8 mouse cellular contexts compared by ENCODE assay signal in the genomic region with DNA sequence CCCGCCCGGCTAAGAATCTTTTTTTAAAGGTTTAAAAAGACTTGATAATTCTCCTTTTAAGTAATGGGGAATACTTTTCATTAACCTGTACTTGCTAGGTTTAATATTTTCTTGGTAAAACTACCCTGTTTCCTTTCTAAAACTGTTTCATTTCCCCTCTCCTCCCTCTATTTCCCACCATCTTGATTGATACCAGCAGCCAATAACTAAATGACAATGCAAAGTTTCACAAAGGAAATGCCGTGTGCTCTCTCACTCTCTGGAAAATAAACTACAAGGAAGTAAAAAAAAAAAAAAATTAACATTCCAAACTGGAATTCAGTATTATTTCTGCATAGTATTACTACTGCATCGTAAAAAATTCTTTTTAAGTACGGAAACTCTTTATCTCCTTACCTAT. TPM values are rescaled to one million over a fixed set of nuclear protein-coding genes. Genes with fewer than 3 reads are reported as not detected.
A peak's percentile ranks its signal among the peaks of the same experiment; 100 is the strongest.
DNase-seq lines count a peak whose midpoint lies in the region; ATAC-seq and TF ChIP-seq lines count a peak whose summit lies in the region.

No protein-coding gene starts in this region.

- H3K9ac ChIP-seq in embryonic facial prominence, embryonic 12.5 days: no peak overlapping the region; the same call in 1 of the 2 replicates
- no peak overlapping the region for H3K9ac ChIP-seq in midbrain, postnatal 0 days (replicated peaks; ENCODE audit: low read length, poor library complexity, severe bottlenecking)

- WGBS in embryonic facial prominence, embryonic 12.5 days: 68% methylated on average over 5 of the region's 5 CpGs
- 61% methylated on average over 5 of the region's 5 CpGs for WGBS in midbrain, postnatal 0 days

- ATAC-seq in embryonic facial prominence, embryonic 12.5 days (ENCODE audit: insufficient number of reproducible peaks, insufficient read depth, low FRiP score, low TSS enrichment): no peak
- ATAC-seq in inflammation-experienced regulatory T-cells, adult 6 months: peak; percentile 19
- no peak for ATAC-seq in midbrain, postnatal 0 days (ENCODE audit: low FRiP score)

- no peaks in the 10 kb centered on the region for H3K27me3 ChIP-seq in embryonic facial prominence, embryonic 12.5 days
- no peaks in the 10 kb centered on the region for H3K27me3 ChIP-seq in midbrain, postnatal 0 days (ENCODE audit: insufficient read depth, low read length)

- no peaks in the 10 kb centered on the region for H3K4me1 ChIP-seq in embryonic facial prominence, embryonic 12.5 days
- no peaks in the 10 kb centered on the region for H3K4me1 ChIP-seq in midbrain, postnatal 0 days (ENCODE audit: insufficient read depth, low read length)

- peak overlapping the region; percentile 71 for H3K4me3 ChIP-seq in layer of hippocampus, adult 2 months
- peak overlapping the region; percentile 40 for H3K4me3 ChIP-seq in embryonic facial prominence, embryonic 12.5 days
- H3K4me3 ChIP-seq in midbrain, postnatal 0 days (ENCODE audit: low read depth, low read length): peak overlapping the region; percentile 36

- H3K36me3 ChIP-seq in embryonic facial prominence, embryonic 12.5 days: no peaks in the 10 kb centered on the region
- H3K36me3 ChIP-seq in midbrain, postnatal 0 days (ENCODE audit: insufficient read depth, low read length): no peaks in the 10 kb centered on the region

- no peak overlapping the region; the same call in 1 of the 2 replicates for H3K27ac ChIP-seq in layer of hippocampus, adult 2 months
- H3K27ac ChIP-seq in embryonic facial prominence, embryonic 12.5 days: no peak overlapping the region
- H3K27ac ChIP-seq in midbrain, postnatal 0 days (ENCODE audit: low read depth, low read length): no peak overlapping the region

- no peak for TF ChIP-seq CTCF in layer of hippocampus, adult 2 months (conservative IDR thresholded peaks at IDR 0.05)
- TF ChIP-seq CTCF in midbrain, postnatal 0 days (IDR thresholded peaks at IDR 0.05): no peak

- H3K9me3 ChIP-seq in embryonic facial prominence, embryonic 12.5 days: no peaks in the 10 kb centered on the region
- no peaks in the 10 kb centered on the region for H3K9me3 ChIP-seq in midbrain, postnatal 0 days (ENCODE audit: low read length)

- intact Hi-C loops in gastrocnemius, postnatal 36 days (cut with DNase I): no loop called here

- no peak for DNase-seq in layer of hippocampus, adult 2 months (ENCODE audit: low spot score in 2 of 2)
- no peak for DNase-seq in layer of hippocampus, postnatal 14 days (ENCODE audit: low spot score in 2 of 2)
- no peak for DNase-seq in midbrain, postnatal 0 days (ENCODE audit: low spot score)
- DNase-seq in urinary bladder, postnatal 14 days (ENCODE audit: low spot score): no peak
- no peak for DNase-seq in thymus, adult 18-20 months
- no peak for DNase-seq in gastrocnemius, postnatal 36 days

- peak overlapping the region; percentile 28; the same call in 1 of the 2 replicates for H3K4me2 ChIP-seq in embryonic facial prominence, embryonic 12.5 days (replicated peaks)
- peak overlapping the region; percentile 30 for H3K4me2 ChIP-seq in midbrain, postnatal 0 days (ENCODE audit: low read depth, low read length, poor library complexity, severe bottlenecking)

RNA-seq across cellular contexts. Expression of a gene that starts 1.1 kb away (rescaled TPM):
- total RNA-seq in layer of hippocampus, adult 2 months (2021): 10 to 100 TPM in 1 of 2 experiments, not detected in 1; 23.2 TPM
- total RNA-seq in layer of hippocampus, postnatal 14 days (2021): 10 to 100 TPM in 1 of 2 experiments, not detected in 1; 26.7 TPM
- 17.9 and 21.1 TPM in 2 replicates for polyA plus RNA-seq in embryonic facial prominence, embryonic 12.5 days (2016; fragmentation: Nextera tagmentation; extraction: Ambion mirVana)
- polyA plus RNA-seq in inflammation-experienced regulatory T-cells, adult 6 months (2017; shearing (Covaris generic)): 10 to 100 TPM; 66.3 to 87.5 (median 68.0) TPM
- total RNA-seq in midbrain, postnatal 0 days (2014; rRNA removed): 15.3 and 22.9 TPM in 2 replicates
- 9.5 TPM in 1 of 2 replicates, not detected in the other for polyA plus RNA-seq in midbrain, postnatal 0 days (2015; fragmentation: Nextera tagmentation; extraction: Ambion mirVana)
- total RNA-seq in gastrocnemius, postnatal 36 days (2021): 10 to 100 TPM in 1 of 2 experiments, not detected in 1; 12.5 TPM

RNA-seq across cellular contexts. Expression of a gene that starts 42.0 kb away (rescaled TPM):
- 10 to 100 TPM in 1 of 2 experiments, not detected in 1; 46.7 TPM for total RNA-seq in layer of hippocampus, adult 2 months (2021)
- total RNA-seq in layer of hippocampus, postnatal 14 days (2021): 10 to 100 TPM in 1 of 2 experiments, not detected in 1; 50.0 TPM
- polyA plus RNA-seq in embryonic facial prominence, embryonic 12.5 days (2016; fragmentation: Nextera tagmentation; extraction: Ambion mirVana): 23.4 and 32.6 TPM in 2 replicates
- polyA plus RNA-seq in inflammation-experienced regulatory T-cells, adult 6 months (2017; shearing (Covaris generic)): 100 to 1,000 TPM in 2 of 3 experiments, 10 to 100 TPM in 1; 91.1 to 151 (median 102) TPM
- total RNA-seq in midbrain, postnatal 0 days (2014; rRNA removed): 20.4 and 21.4 TPM in 2 replicates
- 36.5 TPM in 1 of 2 replicates, not detected in the other for polyA plus RNA-seq in midbrain, postnatal 0 days (2015; fragmentation: Nextera tagmentation; extraction: Ambion mirVana)
- total RNA-seq in gastrocnemius, postnatal 36 days (2021): 10 to 100 TPM in 1 of 2 experiments, not detected in 1; 50.7 TPM
